Mouse (Mus musculus) gastrocnemius, adult 8-10 months (tissue): ENCODE data around the gene Ccnk. TPM values are rescaled to one million over a fixed set of nuclear protein-coding genes. Genes with fewer than 3 reads are reported as not detected.

Experiments used
- DNase-seq, 2 experiments: peaks; one replicate each; pipeline ENCODE4 v3.0.0; 2022; ENCODE audit warnings: low spot score in 2 of 2
- total RNA-seq, 4 experiments: library from RNA; stranded (reverse); gene quantifications; 2 replicates each; pipeline ENCODE4 v1.2.4; 2022

Gene Ccnk
- 100 to 1,000 TPM; 133 to 150 (median 139) TPM for total RNA-seq

DNA sequence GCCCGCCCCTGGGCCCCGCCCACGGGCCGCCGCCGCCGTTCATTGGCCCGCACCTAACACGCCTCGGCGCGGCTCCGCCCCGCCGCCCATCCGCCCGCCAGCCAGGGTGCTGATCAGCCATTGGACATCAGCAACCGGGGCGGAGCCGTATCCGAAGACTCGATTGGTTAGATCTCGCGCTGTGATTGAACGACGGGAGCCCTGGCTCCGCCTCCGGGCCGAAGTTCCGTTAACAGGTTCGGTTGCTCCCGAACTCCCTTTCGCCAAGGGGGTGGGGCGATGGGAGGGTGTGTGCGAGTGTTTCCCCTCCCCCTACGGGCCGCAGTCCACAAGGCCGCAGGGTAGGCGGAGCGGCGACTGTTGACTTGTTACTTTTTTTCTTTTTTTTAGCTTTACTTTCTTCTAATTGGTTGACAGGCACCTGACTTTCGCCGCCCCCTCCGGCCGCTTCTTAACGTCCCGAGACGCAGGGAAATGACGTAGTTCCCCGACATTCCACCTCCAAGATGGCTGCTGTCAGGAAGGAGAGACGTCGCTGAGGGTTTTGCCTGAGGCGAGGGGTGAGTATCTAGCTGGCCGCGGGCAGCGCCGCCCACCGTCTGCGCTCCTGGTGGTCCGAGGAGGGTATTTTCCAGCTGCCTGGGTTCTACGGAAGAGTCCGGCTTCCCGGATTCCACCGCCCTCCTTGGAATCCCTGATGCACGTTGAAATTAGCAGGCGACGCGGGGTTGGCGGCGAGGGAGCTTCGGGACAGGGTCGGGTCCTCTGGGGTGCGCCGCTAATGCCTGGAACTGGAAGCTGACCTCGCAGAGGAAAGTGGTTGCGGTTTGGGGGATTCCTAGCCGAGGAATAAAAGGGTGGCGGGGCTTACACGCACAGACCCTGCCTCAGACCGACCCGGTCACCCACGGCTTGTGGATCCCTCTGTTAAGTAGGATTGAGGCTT is at the start of gene Ccnk:
Gene Ccnk, plus strand, starts transcription at position 259 of the 946 bp plus-strand sequence.
- peak; percentile 100 for DNase-seq

DNA sequence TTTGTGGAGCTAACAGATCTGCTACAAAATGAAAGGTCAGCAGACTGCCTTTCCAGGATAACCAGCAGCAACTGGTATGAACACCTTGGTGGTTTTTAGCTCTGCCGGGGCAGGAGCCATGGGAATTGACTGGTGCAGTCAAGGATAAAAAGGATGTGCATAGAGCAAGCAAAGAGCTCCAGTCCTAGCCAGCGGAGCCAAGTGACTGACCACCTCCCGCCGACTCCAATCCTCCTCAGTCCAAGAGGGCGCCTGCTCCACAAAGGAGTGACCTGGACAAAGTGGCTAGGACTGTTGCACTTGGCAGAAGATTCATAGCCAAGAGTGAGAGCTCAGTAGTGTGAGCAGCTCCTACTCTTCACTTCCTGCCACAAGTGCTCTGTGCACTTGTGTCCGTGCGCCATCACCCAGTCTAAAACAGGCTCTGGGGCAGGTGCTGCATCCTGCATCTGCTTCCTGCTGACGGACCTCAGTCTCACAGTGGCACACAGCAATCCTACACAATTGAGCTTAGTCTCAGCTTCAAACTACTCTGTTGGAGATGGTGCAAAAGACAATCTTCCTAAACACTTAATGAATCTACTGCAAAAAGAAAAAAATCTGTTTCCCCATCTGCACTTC is 46.8 kb upstream of the Ccnk start:
- DNase-seq = no peak

- DNase-seq = no peak
Measured at GRCm38 (mm10) chr12:108133181-108133580, 46.2 kb upstream of the Ccnk start.

DNA sequence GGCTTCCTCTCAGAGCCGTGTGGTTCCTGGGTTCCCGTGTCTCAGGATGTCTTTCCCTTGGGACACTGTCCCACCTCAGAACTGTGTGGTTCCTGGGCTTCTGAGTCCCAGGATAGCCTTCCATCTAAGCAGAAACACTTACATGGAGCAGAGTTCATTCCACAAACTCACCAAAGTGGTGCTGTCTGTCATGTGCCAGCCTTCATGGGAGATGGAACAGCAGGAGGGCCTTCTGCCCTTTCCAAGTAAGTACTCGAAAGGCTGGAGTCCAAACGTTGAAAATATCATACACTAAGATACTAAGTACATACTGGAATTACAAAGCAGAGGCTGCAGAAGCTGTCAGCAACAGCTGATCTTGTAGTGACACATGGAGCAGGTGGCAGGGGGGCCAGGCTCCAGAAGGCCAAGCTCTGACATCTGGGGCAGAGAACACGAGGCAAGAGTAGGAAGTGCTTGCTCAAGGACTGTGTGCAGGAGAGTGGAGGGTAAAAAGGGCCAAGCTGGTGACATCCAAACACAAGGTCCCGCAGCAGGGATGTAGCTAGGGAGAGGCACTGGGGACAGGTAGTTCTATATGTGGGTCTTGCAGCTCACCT is 43.7 kb upstream of the Ccnk start:
- DNase-seq = peak; percentile 64 to 72

- DNase-seq = peak in 1 of 2 experiments; percentile 30
Measured at GRCm38 (mm10) chr12:108143624-108144498, 35.5 kb upstream of the Ccnk start.

DNA sequence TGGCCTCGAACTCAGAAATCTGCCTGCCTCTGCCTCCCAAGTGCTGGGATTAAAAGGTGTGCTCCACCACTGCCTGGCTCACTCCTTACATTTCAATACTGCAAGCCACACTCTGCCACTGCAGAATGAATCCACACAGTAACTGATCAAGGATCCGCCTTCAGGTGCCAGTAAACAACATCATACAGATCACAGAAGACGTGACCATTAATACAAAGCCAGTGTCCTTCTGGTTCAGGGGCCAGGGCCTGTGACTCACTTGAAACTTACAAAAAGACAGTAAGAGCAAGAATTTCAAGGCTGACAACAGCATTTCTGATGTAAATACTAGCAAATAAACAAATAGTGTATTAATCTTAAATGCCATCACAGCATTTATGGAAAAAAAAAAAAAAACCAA is 34.2 kb upstream of the Ccnk start:
- no peak for DNase-seq

- no peak for DNase-seq
Measured at GRCm38 (mm10) chr12:108149764-108150163, 29.6 kb upstream of the Ccnk start.

DNA sequence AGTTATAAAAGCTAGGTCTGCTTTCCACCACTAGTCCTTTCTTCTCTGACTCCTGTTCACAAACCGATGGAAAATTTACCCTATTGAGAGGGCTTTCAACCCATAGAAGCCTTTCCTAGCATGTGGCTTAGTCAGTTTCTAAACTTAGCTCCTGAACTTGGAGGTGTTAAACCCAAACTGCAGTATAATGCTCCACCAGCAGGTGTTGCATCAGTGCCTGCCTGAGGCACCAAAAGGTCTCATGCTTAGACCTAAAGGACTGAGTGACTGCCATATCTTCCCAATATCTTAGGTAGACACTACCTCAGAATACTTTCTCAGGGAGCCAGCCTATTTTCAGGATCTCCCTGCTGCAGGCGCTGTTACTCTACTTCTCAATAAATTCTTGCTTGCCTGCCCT is 26.6 kb upstream of the Ccnk start:
- DNase-seq = no peak

DNA sequence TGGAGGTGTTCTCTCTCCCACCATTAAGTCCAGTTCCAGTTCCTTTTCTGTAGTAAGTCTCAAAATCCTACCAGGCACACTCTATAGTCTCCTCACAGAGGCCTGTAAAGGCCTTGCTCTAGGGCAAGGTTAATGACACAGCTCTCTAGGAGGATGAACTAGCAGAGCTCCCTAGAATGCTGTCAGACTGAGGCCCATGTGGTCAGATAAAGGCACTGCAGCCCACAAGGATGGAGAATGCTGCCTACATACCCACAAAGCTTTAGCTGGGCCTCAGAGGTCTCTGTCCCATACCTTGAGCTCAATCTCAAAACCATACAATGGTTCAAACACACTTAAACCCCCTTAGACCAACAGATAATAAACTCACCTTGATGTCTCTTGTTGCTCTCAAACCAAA is 19.5 kb upstream of the Ccnk start:
- no peak for DNase-seq

DNA sequence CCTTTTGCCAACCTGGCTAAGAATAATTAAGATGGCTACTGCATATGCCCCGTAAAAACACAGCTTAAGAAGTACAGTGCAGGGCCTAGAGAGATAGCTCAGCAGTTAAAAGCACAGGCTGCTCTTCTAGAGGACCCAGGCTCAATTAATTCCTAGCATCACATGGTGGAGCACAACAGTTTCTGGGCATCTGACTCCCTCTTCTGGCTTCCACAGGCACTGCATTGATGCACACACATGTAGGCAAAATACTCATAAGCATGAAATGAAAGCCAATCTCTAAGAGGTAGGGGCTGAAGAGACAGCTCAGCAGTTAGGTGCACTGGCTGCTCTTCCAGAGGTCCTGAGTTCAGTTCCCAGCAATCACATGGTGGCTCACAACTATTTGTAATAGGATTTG is 17.3 kb upstream of the Ccnk start:
- no peak for DNase-seq

DNA sequence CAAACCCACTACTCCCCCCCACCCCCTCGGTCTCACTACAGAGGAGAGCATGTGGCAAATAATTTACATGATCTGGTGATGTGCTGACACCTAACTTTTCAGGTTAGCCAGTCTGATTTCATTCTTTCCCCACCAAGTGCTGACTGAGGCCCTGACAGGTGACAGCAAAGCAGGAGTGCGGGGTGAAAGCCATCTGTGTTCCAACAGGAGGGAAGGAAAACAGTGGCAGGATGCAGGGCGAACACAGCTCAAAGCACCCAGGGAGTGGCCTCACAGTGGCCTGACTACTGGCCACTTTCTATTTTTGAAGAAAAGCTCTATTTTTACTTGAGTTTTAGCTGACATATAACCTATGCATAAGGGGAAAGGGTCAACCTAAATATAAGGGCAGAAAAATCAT is 15.7 kb upstream of the Ccnk start:
- DNase-seq = no peak

DNA sequence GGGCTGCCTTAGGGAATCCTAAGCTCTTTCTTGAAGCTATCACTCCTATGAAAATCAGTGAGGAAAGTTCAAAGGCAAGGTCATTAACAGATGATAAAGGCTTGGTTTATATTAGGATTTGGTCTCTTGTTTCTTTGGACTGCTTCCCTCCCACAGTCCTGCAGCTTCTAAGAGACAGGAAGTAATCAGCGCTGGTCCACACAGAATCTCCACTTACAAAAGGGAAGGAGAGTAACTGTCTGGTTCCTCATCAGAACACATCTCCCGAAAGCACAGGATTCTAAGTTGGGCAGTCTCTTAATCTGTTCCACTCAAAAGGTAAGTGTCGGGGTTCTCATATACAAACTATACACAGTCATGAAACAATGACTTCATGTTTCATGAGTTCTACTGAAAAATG is 10.5 kb upstream of the Ccnk start:
- no peak for DNase-seq

- DNase-seq = no peak
Measured at GRCm38 (mm10) chr12:108170467-108170866, 8.9 kb upstream of the Ccnk start.

GRCm38 (mm10) chr12:108171336-108171735 is 8.0 kb upstream of the Ccnk start:
- DNase-seq = no peak

DNA sequence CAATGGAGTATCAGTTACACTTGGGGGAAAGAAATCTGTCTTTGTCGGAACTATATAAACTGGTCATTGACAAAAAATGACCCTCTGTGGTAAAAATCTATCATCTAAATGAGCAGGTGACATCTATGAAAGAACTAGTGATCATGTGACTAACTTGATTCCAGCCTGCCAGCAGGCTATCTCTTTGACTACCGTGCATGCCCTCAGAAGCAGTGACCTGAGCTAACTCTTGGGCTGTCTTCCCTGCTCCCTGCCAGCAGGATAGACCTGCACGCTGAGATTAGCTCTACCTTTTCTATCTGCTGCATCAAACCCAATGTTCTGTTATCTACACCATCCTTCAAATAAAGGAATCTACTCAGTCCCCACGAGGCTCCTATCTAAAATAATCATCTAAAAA is 6.7 kb upstream of the Ccnk start:
- no peak for DNase-seq

DNA sequence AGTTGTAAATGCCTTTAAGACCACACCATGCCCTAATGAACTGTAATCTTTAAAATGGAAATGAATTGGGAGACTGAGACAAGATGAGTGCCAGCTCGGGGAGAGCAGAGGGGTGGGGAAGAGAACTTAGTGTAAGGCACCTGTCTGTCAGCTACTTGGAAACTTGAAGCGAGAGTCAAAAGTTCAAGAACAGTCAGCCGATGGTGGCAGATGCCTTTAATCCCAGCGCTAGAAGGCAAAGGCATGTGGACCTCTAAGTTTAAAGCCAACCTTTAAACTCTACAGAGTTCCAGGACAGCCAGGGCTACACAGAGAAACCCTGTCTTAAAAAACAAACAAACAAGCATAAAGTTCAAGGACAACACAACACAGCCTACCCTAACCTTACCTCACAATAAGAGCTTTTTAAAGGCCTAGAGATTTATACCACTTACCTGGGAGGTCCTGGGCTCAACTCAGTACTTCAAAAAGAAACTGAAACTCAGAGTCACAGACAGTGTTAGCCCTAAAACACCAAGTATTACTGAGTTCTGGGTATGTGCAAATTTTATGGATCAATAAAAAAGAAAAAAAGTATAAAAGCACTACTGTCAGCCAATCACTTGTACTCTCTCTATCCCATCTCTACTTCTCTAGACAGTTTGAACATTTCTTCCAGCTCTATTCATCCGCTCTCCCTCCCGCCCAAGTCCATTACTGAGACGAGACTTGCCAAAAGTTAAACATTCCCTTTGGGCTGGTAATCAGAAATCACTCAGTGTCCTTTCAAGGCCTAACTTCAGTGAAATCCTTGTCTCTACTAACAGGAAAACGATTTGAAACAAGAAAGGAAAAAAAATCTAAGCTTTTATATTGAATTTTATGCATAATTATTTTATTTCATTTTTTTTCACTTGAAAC is 4.5 kb upstream of the Ccnk start:
- no peak for DNase-seq

DNA sequence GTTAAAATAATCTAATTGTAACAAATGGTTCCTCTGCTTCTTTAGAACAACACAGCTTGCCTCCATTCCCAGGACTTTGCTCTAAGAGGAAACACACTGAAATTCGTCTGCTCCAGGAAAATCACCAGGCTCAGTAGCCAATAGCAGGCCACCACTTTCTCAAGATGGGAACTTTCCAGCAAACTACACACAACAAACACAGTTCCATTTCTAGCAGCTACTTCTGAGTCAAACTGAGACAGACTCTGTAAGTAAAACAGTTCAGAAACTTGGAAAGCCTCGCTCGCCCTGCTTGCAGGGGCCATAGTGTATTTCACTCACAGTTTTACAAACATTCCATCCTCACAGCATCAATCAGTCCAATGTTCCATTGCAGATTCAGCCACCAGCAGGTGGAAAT is 3.0 kb upstream of the Ccnk start:
- no peak for DNase-seq

GRCm38 (mm10) chr12:108178331-108179245 is 791 bp upstream of the Ccnk start:
- DNase-seq = peak; percentile 11 to 37

- no peak for DNase-seq
Measured at GRCm38 (mm10) chr12:108179246-108179320, 296 bp upstream of the Ccnk start, which contains the start of gene Setd3. Gene Setd3 (minus strand): TSS chr12:108179314.

DNA sequence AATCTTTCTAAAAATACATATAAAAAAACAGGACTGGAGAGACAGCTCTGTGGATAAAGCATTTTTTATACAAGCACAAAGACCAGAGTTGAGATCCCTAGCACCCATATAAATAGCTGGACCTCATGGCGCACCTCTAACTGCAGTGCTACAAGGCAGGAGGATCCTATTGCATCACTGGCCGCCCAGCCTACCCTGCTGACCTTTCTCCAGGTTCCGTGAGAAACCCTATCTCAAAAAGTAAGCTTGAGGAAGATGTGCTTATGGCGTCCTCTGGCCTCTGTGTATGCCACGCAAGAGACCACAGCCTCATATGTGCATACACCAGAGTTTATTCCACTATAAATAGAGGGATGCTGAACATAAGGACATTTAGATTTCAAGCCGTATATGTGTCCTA is 2.3 kb downstream of the Ccnk start:
- DNase-seq = peak in 1 of 2 experiments; percentile 34
